Mouse (Mus musculus) forebrain, embryonic 15.5 days (tissue): ENCODE data around the gene Usp10. TPM values are rescaled to one million over a fixed set of nuclear protein-coding genes. Genes with fewer than 3 reads are reported as not detected.

Experiments
- ATAC-seq: fragments of 200-750 bp; cut with Nextera tagmentation; replicated peaks from 2 replicates; pipeline ENCODE4 v1.8.0; 2017; ENCODE audit warnings: mild to moderate bottlenecking, moderate TSS enrichment, moderate library complexity
- H3K27ac ChIP-seq: fragments of 300-500 bp; sonication (generic); replicated peaks from 2 replicates; pipeline ENCODE4 v1.5.1; 2015; ENCODE audit warnings: mild to moderate bottlenecking, inconsistent platforms
- H3K27me3 ChIP-seq: fragments of 300-500 bp; sonication (generic); 2 replicates; pipeline ENCODE4 v1.6.1; 2015; ENCODE audit warnings: inconsistent platforms
- H3K36me3 ChIP-seq: fragments of 300-500 bp; sonication (generic); 2 replicates; pipeline ENCODE4 v1.6.1; 2015; ENCODE audit warnings: mild to moderate bottlenecking, inconsistent platforms
- H3K4me1 ChIP-seq: fragments of 300-500 bp; sonication (generic); 2 replicates; pipeline ENCODE4 v1.6.1; 2015; ENCODE audit warnings: inconsistent platforms
- H3K4me2 ChIP-seq: fragments of 300-500 bp; sonication (generic); replicated peaks from 2 replicates; pipeline ENCODE4 v1.6.1; 2015; ENCODE audit warnings: mild to moderate bottlenecking, inconsistent platforms
- H3K4me3 ChIP-seq: fragments of 300-500 bp; sonication (generic); 2 replicates; pipeline ENCODE4 v1.5.1; 2015; ENCODE audit warnings: mild to moderate bottlenecking, inconsistent platforms
- H3K9ac ChIP-seq: fragments of 300-500 bp; sonication (generic); replicated peaks from 2 replicates; pipeline ENCODE4 v1.6.1; 2015; ENCODE audit warnings: mild to moderate bottlenecking, inconsistent platforms
- H3K9me3 ChIP-seq: fragments of 300-500 bp; sonication (generic); 2 replicates; pipeline ENCODE4 v1.6.1; 2016; ENCODE audit warnings: inconsistent platforms
- WGBS: fragments of 180-500 bp; shearing (Covaris S2); methylation state at CpG from one replicate; pipeline ENCODE4 v1.1.7; 2015; ENCODE audit warnings: mixed read lengths; 5-methylcytosine and 5-hydroxymethylcytosine counted together
- polyA plus RNA-seq: library from polyadenylated mRNA; unstranded; fragments of >200 nt; fragmentation: Nextera tagmentation; extraction: Ambion mirVana; gene quantifications from 2 replicates; pipeline ENCODE4 v1.2.1, GENCODE M21; 2015

Gene Usp10
- polyA plus RNA-seq, 1 experiment from 2014 or later: 143 TPM

DNA sequence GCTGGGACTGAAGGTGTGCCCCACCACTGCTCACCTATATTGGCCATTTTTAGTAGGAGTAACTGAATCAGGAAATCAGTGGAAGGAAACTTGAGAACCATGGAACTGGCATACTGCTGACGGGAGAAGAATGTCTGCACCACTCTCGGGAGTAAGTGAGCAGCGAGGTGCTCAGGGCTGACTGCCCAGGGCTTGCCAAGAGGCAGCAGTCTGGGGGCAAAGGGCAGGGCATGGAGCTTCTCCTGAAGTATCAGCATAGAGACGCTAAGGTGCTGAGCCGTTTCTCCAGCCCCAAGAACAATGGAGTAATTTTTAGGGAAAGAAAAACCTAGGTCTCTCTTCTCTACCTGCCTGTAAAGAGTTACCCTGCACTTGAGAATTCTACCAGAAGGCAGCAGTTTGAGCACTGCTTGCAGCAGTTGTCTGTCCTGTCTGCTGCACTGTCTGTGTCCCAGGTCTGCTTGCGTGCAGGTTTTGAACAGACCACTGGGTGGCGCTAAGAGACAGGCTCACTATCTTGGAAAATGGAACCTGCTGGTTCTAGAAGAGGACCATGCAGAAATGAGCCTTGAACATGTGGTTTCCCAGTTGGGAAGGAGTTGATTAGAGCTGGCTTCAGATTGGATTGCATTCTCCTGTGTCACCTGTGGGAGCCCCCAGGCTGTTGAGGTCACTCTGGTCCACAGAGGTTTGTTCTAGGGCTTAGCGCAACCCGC lies 34.1 kb downstream of the Usp10 start:
- Histone ChIP-seq H3K9me3 (no peaks in the 10 kb centered on the region), H3K4me3 (no peak overlapping the region), H3K27ac (no peak overlapping the region), H3K9ac (no peak overlapping the region), H3K27me3 (no peaks in the 10 kb centered on the region), H3K36me3 (peaks cover 22% of the 10 kb centered on the region), H3K4me2 (no peak overlapping the region), H3K4me1 (peaks cover 3% of the 10 kb centered on the region; the same call in 1 of the 2 replicates)
- WGBS: 69% methylated on average over 9 of the region's 9 CpGs
- peak; percentile 72 for ATAC-seq

DNA sequence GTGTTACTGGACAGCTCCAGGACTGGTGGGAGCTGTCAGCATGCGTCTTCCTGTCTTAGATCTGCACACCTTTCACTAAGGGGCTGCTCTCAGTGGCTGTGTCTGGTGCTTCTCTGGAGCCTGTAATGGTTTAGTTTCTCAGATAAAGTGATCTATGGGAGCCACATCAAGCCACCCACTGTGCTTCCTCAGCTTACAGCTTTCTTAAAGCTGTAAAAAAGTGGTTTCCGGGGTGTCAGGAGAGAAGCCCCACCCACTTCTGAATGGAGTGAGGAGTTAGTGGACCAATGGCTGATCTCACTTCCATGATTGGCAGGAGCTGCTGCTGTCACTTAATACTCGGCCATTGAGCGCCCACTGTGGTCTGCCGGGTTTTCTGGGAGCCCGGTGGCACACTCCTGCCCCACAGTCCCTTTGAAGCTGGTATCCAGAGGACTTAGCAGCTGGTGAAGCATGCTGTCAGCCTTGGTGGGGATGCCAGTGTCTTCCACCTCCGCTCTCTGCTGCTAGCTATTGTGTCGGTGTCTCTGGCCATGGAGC lies 36.2 kb downstream of the Usp10 start:
- Histone ChIP-seq H3K36me3 (peaks cover 34% of the 10 kb centered on the region), H3K4me2 (no peak overlapping the region), H3K27me3 (no peaks in the 10 kb centered on the region), H3K9ac (no peak overlapping the region), H3K4me3 (no peak overlapping the region), H3K27ac (no peak overlapping the region), H3K4me1 (peaks cover 3% of the 10 kb centered on the region; the same call in 1 of the 2 replicates), H3K9me3 (no peaks in the 10 kb centered on the region)
- no peak for ATAC-seq
- 73% methylated on average over 8 of the region's 8 CpGs for WGBS

DNA sequence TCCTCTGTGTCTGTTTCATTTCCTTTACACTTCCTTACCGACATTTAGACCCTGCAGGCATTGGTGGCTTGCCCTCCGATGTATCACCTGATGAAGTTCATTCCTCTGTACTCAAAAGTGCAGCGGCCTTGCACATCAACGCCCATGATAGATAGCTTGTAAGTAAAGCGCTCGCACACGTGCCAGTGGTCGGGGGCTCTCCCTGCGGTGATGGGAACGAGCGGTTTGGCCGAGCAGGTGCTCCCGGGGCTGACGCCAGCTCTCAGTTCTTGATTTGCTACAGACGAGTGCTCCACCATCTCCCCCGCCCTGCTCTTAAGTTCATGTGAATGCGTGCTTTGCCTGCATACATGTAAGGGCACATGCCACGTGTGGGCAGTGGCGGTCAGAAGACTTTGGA lies 37.5 kb downstream of the Usp10 start:
- Histone ChIP-seq H3K4me1 (peaks cover 3% of the 10 kb centered on the region; the same call in 1 of the 2 replicates), H3K9ac (no peak overlapping the region), H3K27me3 (no peaks in the 10 kb centered on the region), H3K4me3 (no peak overlapping the region), H3K9me3 (no peaks in the 10 kb centered on the region), H3K27ac (no peak overlapping the region), H3K4me2 (no peak overlapping the region), H3K36me3 (peaks cover 32% of the 10 kb centered on the region)
- ATAC-seq: no peak
- 87% methylated on average over 19 of the region's 19 CpGs for WGBS

DNA sequence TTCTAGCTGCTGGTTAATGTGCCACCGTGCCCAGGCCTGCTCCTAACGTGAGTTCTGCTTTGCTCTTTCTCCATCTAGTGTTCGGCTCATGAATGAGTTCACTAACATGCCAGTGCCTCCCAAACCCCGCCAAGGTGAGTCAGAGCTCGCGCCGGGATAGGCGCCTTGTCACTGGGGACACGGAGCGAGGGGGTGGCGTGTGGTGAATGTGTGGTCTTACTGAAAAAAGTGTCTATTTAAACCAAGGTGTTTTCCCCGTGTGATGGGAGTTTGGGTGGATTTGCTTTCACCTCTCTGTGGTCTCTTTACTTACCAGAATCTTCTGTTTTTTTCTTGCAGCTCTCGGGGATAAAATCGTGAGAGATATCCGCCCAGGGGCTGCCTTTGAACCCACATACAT lies 38.2 kb downstream of the Usp10 start:
- no peak overlapping the region for H3K4me3 ChIP-seq
- peaks cover 39% of the 10 kb centered on the region for H3K36me3 ChIP-seq
- no peak overlapping the region for H3K4me2 ChIP-seq
- no peaks in the 10 kb centered on the region for H3K9me3 ChIP-seq
- peaks cover 3% of the 10 kb centered on the region; the same call in 1 of the 2 replicates for H3K4me1 ChIP-seq
- no peak for ATAC-seq
- 74% methylated on average over 15 of the region's 15 CpGs for WGBS
- H3K9ac ChIP-seq: no peak overlapping the region
- no peaks in the 10 kb centered on the region for H3K27me3 ChIP-seq
- no peak overlapping the region for H3K27ac ChIP-seq

DNA sequence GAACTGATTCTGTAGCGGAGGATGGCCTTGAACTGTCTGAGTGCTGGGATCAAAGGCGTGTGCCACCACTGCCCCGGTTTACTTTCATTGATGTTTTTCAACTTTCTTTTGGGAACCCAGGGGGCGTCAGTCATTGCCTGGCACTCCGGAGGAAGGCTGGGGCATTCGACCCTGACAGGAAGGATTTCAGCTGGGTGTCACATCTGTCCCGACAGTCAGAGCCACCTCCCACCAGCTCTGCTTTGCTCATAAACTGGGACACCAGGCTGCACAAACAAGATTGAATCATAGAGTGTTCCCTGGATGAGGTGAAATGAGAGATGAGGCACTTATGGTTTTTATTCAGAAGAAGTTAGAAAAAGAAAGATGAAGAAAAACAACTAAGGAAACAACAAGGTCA lies 42.1 kb downstream of the Usp10 start:
- ATAC-seq: no peak
- Histone ChIP-seq H3K4me2 (no peak overlapping the region), H3K27me3 (no peaks in the 10 kb centered on the region), H3K4me1 (peaks cover 3% of the 10 kb centered on the region; the same call in 1 of the 2 replicates), H3K36me3 (peaks cover 72% of the 10 kb centered on the region), H3K9me3 (no peaks in the 10 kb centered on the region), H3K27ac (no peak overlapping the region), H3K4me3 (no peak overlapping the region), H3K9ac (no peak overlapping the region)
- WGBS: 74% methylated on average over 7 of the region's 7 CpGs

DNA sequence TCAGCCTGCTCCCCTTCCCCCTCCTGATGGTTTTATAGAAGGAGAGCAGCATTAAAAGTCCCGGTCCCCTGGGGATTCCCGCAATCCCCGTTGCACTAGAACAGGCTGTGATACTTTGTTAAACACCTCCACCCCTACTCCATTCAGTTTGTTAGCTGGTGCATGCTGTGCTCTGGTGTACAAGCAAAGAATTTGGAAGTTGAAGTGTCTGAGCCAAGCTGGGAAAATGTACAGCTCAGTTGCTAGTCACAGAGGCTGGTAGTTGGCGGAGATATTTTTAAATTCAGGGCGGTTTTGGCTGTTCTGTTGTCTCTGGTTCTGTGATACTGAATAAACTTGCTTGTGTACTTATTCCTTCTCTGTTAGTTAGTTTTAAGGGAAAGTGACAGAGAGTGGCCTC lies 42.6 kb downstream of the Usp10 start:
- WGBS: 47% methylated on average over 5 of the region's 5 CpGs
- Histone ChIP-seq H3K27ac (no peak overlapping the region), H3K4me1 (peaks cover 3% of the 10 kb centered on the region; the same call in 1 of the 2 replicates), H3K27me3 (no peaks in the 10 kb centered on the region), H3K9me3 (no peaks in the 10 kb centered on the region), H3K9ac (no peak overlapping the region), H3K4me2 (no peak overlapping the region), H3K4me3 (no peak overlapping the region), H3K36me3 (peaks cover 77% of the 10 kb centered on the region)
- ATAC-seq: no peak

DNA sequence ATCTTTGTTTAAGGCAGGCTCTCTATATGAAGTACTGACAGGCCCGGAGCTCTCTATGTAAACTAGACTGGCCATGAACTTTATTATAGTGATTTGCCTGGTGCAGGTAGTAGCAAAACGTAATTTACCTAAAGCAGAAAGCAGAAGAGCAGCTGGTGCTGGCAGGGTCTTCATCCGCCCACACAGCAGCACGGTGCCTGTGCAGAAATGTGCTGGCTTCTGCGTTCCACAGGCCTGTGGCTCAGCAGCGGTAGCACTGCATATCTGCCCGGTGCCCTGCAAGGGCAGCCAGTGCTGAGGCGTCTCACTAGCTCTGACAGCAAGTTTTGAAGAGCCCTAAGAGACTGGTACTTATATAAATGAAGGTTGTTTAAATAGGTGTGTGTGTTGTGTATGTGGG lies 45.2 kb downstream of the Usp10 start:
- no peak overlapping the region for H3K4me2 ChIP-seq
- no peak overlapping the region for H3K4me3 ChIP-seq
- H3K9me3 ChIP-seq: no peaks in the 10 kb centered on the region
- peaks cover 3% of the 10 kb centered on the region for H3K4me1 ChIP-seq
- no peak for ATAC-seq
- H3K9ac ChIP-seq: no peak overlapping the region
- no peak overlapping the region for H3K27ac ChIP-seq
- peaks cover 77% of the 10 kb centered on the region for H3K36me3 ChIP-seq
- H3K27me3 ChIP-seq: no peaks in the 10 kb centered on the region
- WGBS: 97% methylated on average over 8 of the region's 8 CpGs

DNA sequence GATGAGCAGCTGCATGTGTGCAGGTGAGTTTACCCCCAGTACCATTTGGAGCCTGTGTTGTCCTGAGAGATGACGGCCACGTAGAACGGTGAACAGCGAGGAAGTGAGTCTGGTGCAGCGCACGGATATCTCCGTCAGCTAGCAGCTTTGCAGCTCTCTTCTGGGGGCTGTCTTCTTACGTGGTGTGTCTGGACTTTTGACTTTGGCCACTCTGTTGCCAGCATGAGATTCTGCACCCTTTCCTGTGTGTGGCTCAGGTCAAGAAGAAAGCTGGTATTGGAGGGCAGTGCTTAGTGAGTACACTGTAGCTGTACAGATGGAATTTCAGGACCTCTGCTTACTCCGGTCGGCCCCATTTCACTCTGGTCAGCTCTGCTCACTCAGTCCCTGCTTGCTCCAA lies 47.9 kb downstream of the Usp10 start:
- peaks cover 10% of the 10 kb centered on the region for H3K4me1 ChIP-seq
- no peaks in the 10 kb centered on the region for H3K27me3 ChIP-seq
- ATAC-seq: no peak
- 96% methylated on average over 10 of the region's 10 CpGs for WGBS
- H3K36me3 ChIP-seq: peaks cover 51% of the 10 kb centered on the region
- no peak overlapping the region for H3K4me2 ChIP-seq
- H3K9ac ChIP-seq: no peak overlapping the region
- H3K4me3 ChIP-seq: no peak overlapping the region
- no peak overlapping the region for H3K27ac ChIP-seq
- H3K9me3 ChIP-seq: no peaks in the 10 kb centered on the region

DNA sequence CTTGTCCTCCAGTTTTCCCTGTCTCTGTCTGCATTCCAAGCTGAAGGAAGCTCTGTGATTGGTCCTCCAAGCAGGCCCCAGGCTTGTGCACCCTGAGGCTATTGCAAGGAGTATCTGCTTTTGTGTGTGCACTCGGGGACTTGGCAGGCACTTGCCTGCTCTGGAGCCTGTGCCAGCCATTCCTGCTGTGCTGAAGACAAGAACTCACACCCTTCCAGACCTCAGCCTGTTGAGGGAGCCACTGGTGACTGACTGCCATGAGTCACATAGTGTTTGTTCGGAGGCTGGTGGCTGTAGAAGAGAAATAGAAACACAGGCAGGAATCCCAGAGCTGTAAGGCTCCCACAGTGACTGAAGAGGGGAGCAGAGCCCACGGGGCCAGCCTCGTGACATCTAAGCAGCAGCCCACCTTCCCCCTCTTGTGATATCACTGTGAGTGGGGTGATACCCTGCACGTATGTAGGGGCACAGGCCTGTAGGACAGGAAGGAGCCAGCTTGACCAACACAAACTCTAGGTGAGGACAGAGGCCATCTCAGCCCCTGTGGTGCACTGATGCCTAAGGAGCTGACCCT lies 50.5 kb downstream of the Usp10 start:
- peaks cover 10% of the 10 kb centered on the region for H3K4me1 ChIP-seq
- no peak overlapping the region for H3K9ac ChIP-seq
- peaks cover 26% of the 10 kb centered on the region for H3K36me3 ChIP-seq
- peak; percentile 84 for ATAC-seq
- no peaks in the 10 kb centered on the region for H3K27me3 ChIP-seq
- peak overlapping the region; percentile 79 for H3K27ac ChIP-seq
- H3K4me3 ChIP-seq: no peak overlapping the region
- H3K4me2 ChIP-seq: no peak overlapping the region
- 23% methylated on average over 5 of the region's 5 CpGs for WGBS
- no peaks in the 10 kb centered on the region for H3K9me3 ChIP-seq

DNA sequence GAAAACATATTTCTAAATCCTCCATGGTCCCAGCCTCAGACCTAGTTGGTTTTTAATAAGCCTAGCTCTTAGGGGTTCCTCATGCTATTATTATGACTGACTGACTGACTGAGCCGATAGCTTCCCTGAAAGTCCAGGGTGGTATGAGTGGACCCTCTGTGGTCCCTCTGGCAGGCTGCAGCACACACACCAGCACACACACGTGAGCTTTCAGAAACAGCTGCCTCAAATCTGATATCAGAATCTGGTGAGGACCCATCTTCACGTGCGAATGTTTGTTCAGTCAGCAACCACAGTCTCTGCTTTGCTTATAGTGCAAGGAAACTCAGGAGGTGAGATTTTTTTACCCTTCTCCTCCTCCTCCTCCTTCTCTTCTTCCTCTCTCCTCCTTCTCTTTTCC lies 54.7 kb downstream of the Usp10 start:
- Histone ChIP-seq H3K27me3 (no peaks in the 10 kb centered on the region), H3K27ac (no peak overlapping the region), H3K36me3 (no peaks in the 10 kb centered on the region), H3K4me2 (no peak overlapping the region), H3K9ac (no peak overlapping the region), H3K4me1 (peaks cover 10% of the 10 kb centered on the region), H3K9me3 (no peaks in the 10 kb centered on the region), H3K4me3 (no peak overlapping the region)
- 86% methylated on average over 4 of the region's 4 CpGs for WGBS
- no peak for ATAC-seq

DNA sequence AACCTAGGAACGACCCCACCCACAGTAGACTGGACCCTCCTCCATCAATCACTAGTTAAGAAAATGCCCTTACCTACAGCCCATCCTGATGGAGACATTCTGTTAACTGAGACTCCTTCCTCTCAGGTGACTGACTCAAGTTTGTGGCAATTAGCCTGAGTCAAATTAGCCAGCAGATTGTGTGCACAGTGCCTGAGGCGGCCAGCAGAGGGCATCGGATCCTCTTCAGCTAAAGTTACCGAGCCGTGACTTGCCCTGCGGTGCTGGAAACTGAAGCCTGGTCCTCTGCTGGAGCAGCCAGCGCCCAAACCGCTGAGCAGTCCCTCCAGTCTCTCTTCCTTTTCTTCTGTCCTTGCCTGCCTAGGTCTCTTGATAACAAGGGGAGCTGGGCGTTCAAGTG lies 57.3 kb downstream of the Usp10 start:
- Histone ChIP-seq H3K4me2 (no peak overlapping the region), H3K9me3 (no peaks in the 10 kb centered on the region), H3K27ac (no peak overlapping the region), H3K9ac (no peak overlapping the region), H3K4me1 (no peaks in the 10 kb centered on the region), H3K36me3 (no peaks in the 10 kb centered on the region), H3K4me3 (no peak overlapping the region), H3K27me3 (no peaks in the 10 kb centered on the region)
- ATAC-seq: no peak
- 91% methylated on average over 9 of the region's 9 CpGs for WGBS

DNA sequence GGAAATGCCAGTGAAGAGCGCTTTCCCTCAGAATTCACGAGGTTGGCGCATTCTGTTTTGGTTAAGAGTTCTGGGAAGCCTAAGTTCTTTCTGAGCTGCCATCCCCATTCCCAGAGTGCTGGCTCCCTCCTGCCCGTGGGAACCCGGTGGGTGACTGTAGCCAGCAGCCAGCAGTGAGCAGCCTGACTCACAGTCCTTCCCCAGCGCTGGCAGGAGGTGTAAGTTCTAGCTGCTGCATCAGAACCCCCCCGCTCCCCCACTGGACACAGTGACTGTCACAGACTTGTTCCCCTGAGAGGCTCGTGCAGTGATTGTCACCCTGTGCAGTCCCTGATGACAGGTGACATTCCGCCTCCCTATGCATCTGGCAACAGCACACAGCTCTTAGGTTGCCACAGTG lies 60.0 kb downstream of the Usp10 start:
- no peaks in the 10 kb centered on the region for H3K9me3 ChIP-seq
- 78% methylated on average over 9 of the region's 9 CpGs for WGBS
- no peak overlapping the region for H3K4me2 ChIP-seq
- no peak for ATAC-seq
- no peak overlapping the region for H3K9ac ChIP-seq
- H3K4me1 ChIP-seq: no peaks in the 10 kb centered on the region
- H3K36me3 ChIP-seq: no peaks in the 10 kb centered on the region
- H3K27ac ChIP-seq: no peak overlapping the region
- H3K4me3 ChIP-seq: no peak overlapping the region
- no peaks in the 10 kb centered on the region for H3K27me3 ChIP-seq
